Mouse (Mus musculus) heart, embryonic 13.5 days (tissue): ENCODE data around the gene Egln1. TPM values are rescaled to one million over a fixed set of nuclear protein-coding genes. Genes with fewer than 3 reads are reported as not detected.

Experiments used
- ATAC-seq: fragments of 200-750 bp; cut with Nextera tagmentation; 2 replicates; pipeline ENCODE4 v1.8.0; 2017; ENCODE audit warnings: moderate TSS enrichment; ENCODE audit not compliant: insufficient number of reproducible peaks, low FRiP score, low TSS enrichment; ENCODE audit errors: extremely low read depth
- H3K27ac ChIP-seq: fragments of 300-500 bp; sonication (generic); replicated peaks from 2 replicates; pipeline ENCODE4 v1.5.1; 2015; ENCODE audit warnings: moderate library complexity, mild to moderate bottlenecking, inconsistent platforms
- H3K27me3 ChIP-seq: fragments of 300-500 bp; sonication (generic); replicated peaks from 2 replicates; pipeline ENCODE4 v1.6.1; 2015; ENCODE audit warnings: mild to moderate bottlenecking, inconsistent platforms
- H3K36me3 ChIP-seq: fragments of 300-500 bp; sonication (generic); 2 replicates; pipeline ENCODE4 v1.6.1; 2015; ENCODE audit warnings: mild to moderate bottlenecking, inconsistent platforms
- H3K4me1 ChIP-seq: fragments of 300-500 bp; sonication (generic); 2 replicates; pipeline ENCODE4 v1.6.1; 2015; ENCODE audit warnings: inconsistent platforms
- H3K4me2 ChIP-seq: fragments of 300-500 bp; sonication (generic); 2 replicates; pipeline ENCODE4 v1.6.1; 2015; ENCODE audit warnings: inconsistent platforms, mild to moderate bottlenecking, moderate library complexity
- H3K4me3 ChIP-seq: fragments of 300-500 bp; sonication (generic); 2 replicates; pipeline ENCODE4 v1.5.1; 2015; ENCODE audit warnings: moderate library complexity, mild to moderate bottlenecking, inconsistent platforms
- H3K9ac ChIP-seq: fragments of 300-500 bp; sonication (generic); 2 replicates; pipeline ENCODE4 v1.6.1; 2015; ENCODE audit warnings: inconsistent platforms, mild to moderate bottlenecking, moderate library complexity
- H3K9me3 ChIP-seq: fragments of 300-500 bp; sonication (generic); 2 replicates; pipeline ENCODE4 v1.6.1; 2016; ENCODE audit warnings: inconsistent platforms
- WGBS: fragments of 180-500 bp; shearing (Covaris S2); methylation state at CpG from one replicate; pipeline ENCODE4 v1.1.7; 2015; ENCODE audit warnings: mixed read lengths; 5-methylcytosine and 5-hydroxymethylcytosine counted together
- polyA plus RNA-seq: library from polyadenylated mRNA; unstranded; fragments of >200 nt; fragmentation: Nextera tagmentation; extraction: Ambion mirVana; gene quantifications from 2 replicates; pipeline ENCODE4 v1.2.1, GENCODE M21; 2015

Egln1 gene
- polyA plus RNA-seq, 1 experiment from 2014 or later: 13.5 TPM

GRCm38 (mm10) chr8:124944406-124944805 lies 4.7 kb downstream of the Egln1 start:
- no peaks in the 10 kb centered on the region for H3K27me3 ChIP-seq
- WGBS: 67% methylated on average over 7 of the region's 7 CpGs
- H3K4me3 ChIP-seq: no peak overlapping the region
- H3K4me1 ChIP-seq: peaks cover 67% of the 10 kb centered on the region
- H3K4me2 ChIP-seq: peak overlapping the region; percentile 92
- H3K9me3 ChIP-seq: no peaks in the 10 kb centered on the region
- H3K27ac ChIP-seq: no peak overlapping the region
- no peak for ATAC-seq
- H3K36me3 ChIP-seq: peaks cover 30% of the 10 kb centered on the region
- H3K9ac ChIP-seq: peak overlapping the region; percentile 97; the same call in 1 of the 2 replicates

GRCm38 (mm10) chr8:124943801-124944200 lies 5.3 kb downstream of the Egln1 start:
- WGBS: 92% methylated on average over 6 of the region's 6 CpGs
- ATAC-seq: no peak
- Histone ChIP-seq H3K27ac (no peak overlapping the region), H3K4me3 (no peak overlapping the region), H3K27me3 (no peaks in the 10 kb centered on the region), H3K4me2 (0 out of 2 replicates have a peak overlapping the region, but pooled peaks have one; percentile 5), H3K9ac (no peak overlapping the region), H3K9me3 (no peaks in the 10 kb centered on the region), H3K36me3 (peaks cover 36% of the 10 kb centered on the region), H3K4me1 (peaks cover 67% of the 10 kb centered on the region)

- Histone ChIP-seq H3K36me3 (peaks cover 48% of the 10 kb centered on the region), H3K27me3 (no peaks in the 10 kb centered on the region), H3K27ac (peak overlapping the region; percentile 94), H3K4me3 (no peak overlapping the region), H3K4me1 (peaks cover 56% of the 10 kb centered on the region), H3K4me2 (peak overlapping the region; percentile 32), H3K9me3 (no peaks in the 10 kb centered on the region), H3K9ac (0 out of 2 replicates have a peak overlapping the region, but pooled peaks have one; percentile 5)
- WGBS: 61% methylated on average over 4 of the region's 4 CpGs
- no peak; the same call in 1 of the 2 replicates for ATAC-seq
Measured at GRCm38 (mm10) chr8:124937293-124937692, 11.8 kb downstream of the Egln1 start.

GRCm38 (mm10) chr8:124936699-124937098 lies 12.4 kb downstream of the Egln1 start:
- Histone ChIP-seq H3K9ac (no peak overlapping the region), H3K9me3 (no peaks in the 10 kb centered on the region), H3K36me3 (peaks cover 44% of the 10 kb centered on the region), H3K27me3 (no peaks in the 10 kb centered on the region), H3K4me2 (no peak overlapping the region), H3K4me1 (peaks cover 53% of the 10 kb centered on the region), H3K27ac (peak overlapping the region; percentile 94), H3K4me3 (no peak overlapping the region)
- 92% methylated on average over 10 of the region's 10 CpGs for WGBS
- ATAC-seq: no peak

GRCm38 (mm10) chr8:124935116-124935515 lies 14.0 kb downstream of the Egln1 start:
- H3K4me2 ChIP-seq: no peak overlapping the region
- WGBS: 70% methylated on average over 5 of the region's 5 CpGs
- H3K9me3 ChIP-seq: no peaks in the 10 kb centered on the region
- H3K4me3 ChIP-seq: no peak overlapping the region
- no peak overlapping the region for H3K27ac ChIP-seq
- peaks cover 48% of the 10 kb centered on the region for H3K4me1 ChIP-seq
- H3K27me3 ChIP-seq: no peaks in the 10 kb centered on the region
- H3K36me3 ChIP-seq: peaks cover 36% of the 10 kb centered on the region
- no peak overlapping the region for H3K9ac ChIP-seq
- no peak for ATAC-seq

- Histone ChIP-seq H3K27me3 (no peaks in the 10 kb centered on the region), H3K4me3 (no peak overlapping the region), H3K4me2 (no peak overlapping the region), H3K9ac (no peak overlapping the region), H3K4me1 (peaks cover 64% of the 10 kb centered on the region), H3K27ac (peak overlapping the region; percentile 40; the same call in 1 of the 2 replicates), H3K36me3 (peaks cover 22% of the 10 kb centered on the region), H3K9me3 (no peaks in the 10 kb centered on the region)
- 66% methylated on average over 3 of the region's 3 CpGs for WGBS
- ATAC-seq: no peak
Measured at GRCm38 (mm10) chr8:124932435-124932834, 16.7 kb downstream of the Egln1 start.

- H3K27ac ChIP-seq: peak overlapping the region; percentile 83
- no peak for ATAC-seq
- WGBS: 83% methylated on average over 4 of the region's 4 CpGs
Measured at GRCm38 (mm10) chr8:124930649-124931048, 18.5 kb downstream of the Egln1 start.

GRCm38 (mm10) chr8:124930086-124930485 lies 19.0 kb downstream of the Egln1 start:
- Histone ChIP-seq H3K9me3 (no peaks in the 10 kb centered on the region), H3K4me1 (peaks cover 68% of the 10 kb centered on the region), H3K27ac (peak overlapping the region; percentile 83), H3K4me3 (no peak overlapping the region), H3K27me3 (no peaks in the 10 kb centered on the region), H3K9ac (0 out of 2 replicates have a peak overlapping the region, but pooled peaks have one; percentile 29), H3K4me2 (peak overlapping the region; percentile 46), H3K36me3 (peaks cover 10% of the 10 kb centered on the region)
- ATAC-seq: no peak
- WGBS: 55% methylated on average over 13 of the region's 13 CpGs

More at GRCm38 (mm10) chr8:124930649-124931048, 18.5 kb downstream of the Egln1 start:
- peak overlapping the region; percentile 46; the same call in 1 of the 2 replicates for H3K4me2 ChIP-seq
- H3K36me3 ChIP-seq: peaks cover 9% of the 10 kb centered on the region
- 0 out of 2 replicates have a peak overlapping the region, but pooled peaks have one; percentile 29 for H3K9ac ChIP-seq
- peaks cover 67% of the 10 kb centered on the region for H3K4me1 ChIP-seq
- no peaks in the 10 kb centered on the region for H3K27me3 ChIP-seq
- no peak overlapping the region for H3K4me3 ChIP-seq
- no peaks in the 10 kb centered on the region for H3K9me3 ChIP-seq

- Histone ChIP-seq H3K27ac (peak overlapping the region; percentile 39; the same call in 1 of the 2 replicates), H3K4me3 (no peak overlapping the region), H3K4me2 (no peak overlapping the region), H3K9ac (no peak overlapping the region), H3K9me3 (no peaks in the 10 kb centered on the region), H3K36me3 (peaks cover 18% of the 10 kb centered on the region), H3K4me1 (peaks cover 70% of the 10 kb centered on the region), H3K27me3 (no peaks in the 10 kb centered on the region)
- 73% methylated on average over 11 of the region's 11 CpGs for WGBS
- ATAC-seq: no peak
Measured at GRCm38 (mm10) chr8:124929006-124929405, 20.1 kb downstream of the Egln1 start.

GRCm38 (mm10) chr8:124926351-124926771 lies 22.8 kb downstream of the Egln1 start:
- no peaks in the 10 kb centered on the region for H3K27me3 ChIP-seq
- H3K9me3 ChIP-seq: no peaks in the 10 kb centered on the region
- peak overlapping the region; percentile 92 for H3K27ac ChIP-seq
- H3K36me3 ChIP-seq: peaks cover 18% of the 10 kb centered on the region
- 20% methylated on average over 10 of the region's 10 CpGs for WGBS
- H3K4me3 ChIP-seq: no peak overlapping the region
- peak overlapping the region; percentile 32; the same call in 1 of the 2 replicates for H3K4me2 ChIP-seq
- peaks cover 93% of the 10 kb centered on the region for H3K4me1 ChIP-seq
- ATAC-seq: peak; percentile 32; the same call in 1 of the 2 replicates
- H3K9ac ChIP-seq: peak overlapping the region; percentile 57

GRCm38 (mm10) chr8:124925544-124926266 lies 23.4 kb downstream of the Egln1 start:
- Histone ChIP-seq H3K9me3 (no peaks in the 10 kb centered on the region), H3K4me2 (peak overlapping the region; percentile 32), H3K27ac (peak overlapping the region; percentile 92), H3K27me3 (no peaks in the 10 kb centered on the region), H3K4me3 (no peak overlapping the region), H3K9ac (peak overlapping the region; percentile 47; the same call in 1 of the 2 replicates), H3K4me1 (peaks cover 96% of the 10 kb centered on the region), H3K36me3 (peaks cover 16% of the 10 kb centered on the region)
- 32% methylated on average over 14 of the region's 14 CpGs for WGBS
- ATAC-seq: no peak
